Mouse (Mus musculus) heart, embryonic 15.5 days (tissue): ENCODE data around the gene Flvcr1. TPM values are rescaled to one million over a fixed set of nuclear protein-coding genes. Genes with fewer than 3 reads are reported as not detected.

Source experiments
- ATAC-seq: fragments of 200-750 bp; cut with Nextera tagmentation; replicated peaks from 2 replicates; pipeline ENCODE4 v1.8.0; 2017; ENCODE audit warnings: low read depth, moderate TSS enrichment; ENCODE audit not compliant: insufficient number of reproducible peaks, insufficient read depth, low FRiP score
- H3K27ac ChIP-seq: fragments of 300-500 bp; sonication (generic); 2 replicates; pipeline ENCODE4 v1.5.1; 2015; ENCODE audit warnings: mild to moderate bottlenecking, inconsistent platforms
- H3K27me3 ChIP-seq: fragments of 300-500 bp; sonication (generic); 2 replicates; pipeline ENCODE4 v1.6.1; 2015; ENCODE audit warnings: inconsistent platforms
- H3K36me3 ChIP-seq: fragments of 300-500 bp; sonication (generic); 2 replicates; pipeline ENCODE4 v1.6.1; 2015; ENCODE audit warnings: mild to moderate bottlenecking, inconsistent platforms
- H3K4me1 ChIP-seq: fragments of 300-500 bp; sonication (generic); replicated peaks from 2 replicates; pipeline ENCODE4 v1.6.1; 2015; ENCODE audit warnings: inconsistent platforms
- H3K4me2 ChIP-seq: fragments of 300-500 bp; sonication (generic); 2 replicates; pipeline ENCODE4 v1.6.1; 2015; ENCODE audit warnings: inconsistent platforms, mild to moderate bottlenecking, moderate library complexity
- H3K4me3 ChIP-seq: fragments of 300-500 bp; sonication (generic); 2 replicates; pipeline ENCODE4 v1.5.1; 2015; ENCODE audit warnings: mild to moderate bottlenecking, inconsistent platforms
- H3K9ac ChIP-seq: fragments of 300-500 bp; sonication (generic); 2 replicates; pipeline ENCODE4 v1.6.1; 2015; ENCODE audit warnings: mild to moderate bottlenecking, inconsistent platforms
- H3K9me3 ChIP-seq: fragments of 300-500 bp; sonication (generic); replicated peaks from 2 replicates; pipeline ENCODE4 v1.6.1; 2016; ENCODE audit warnings: inconsistent platforms
- WGBS: fragments of 180-500 bp; shearing (Covaris S2); methylation state at CpG from one replicate; pipeline ENCODE4 v1.1.7; 2015; ENCODE audit warnings: mixed read lengths; 5-methylcytosine and 5-hydroxymethylcytosine counted together
- polyA plus RNA-seq: library from polyadenylated mRNA; unstranded; fragments of >200 nt; fragmentation: Nextera tagmentation; extraction: Ambion mirVana; gene quantifications from 2 replicates; pipeline ENCODE4 v1.2.1, GENCODE M21; 2015

Flvcr1 gene
- polyA plus RNA-seq, 1 experiment from 2014 or later: 2.6 TPM

DNA sequence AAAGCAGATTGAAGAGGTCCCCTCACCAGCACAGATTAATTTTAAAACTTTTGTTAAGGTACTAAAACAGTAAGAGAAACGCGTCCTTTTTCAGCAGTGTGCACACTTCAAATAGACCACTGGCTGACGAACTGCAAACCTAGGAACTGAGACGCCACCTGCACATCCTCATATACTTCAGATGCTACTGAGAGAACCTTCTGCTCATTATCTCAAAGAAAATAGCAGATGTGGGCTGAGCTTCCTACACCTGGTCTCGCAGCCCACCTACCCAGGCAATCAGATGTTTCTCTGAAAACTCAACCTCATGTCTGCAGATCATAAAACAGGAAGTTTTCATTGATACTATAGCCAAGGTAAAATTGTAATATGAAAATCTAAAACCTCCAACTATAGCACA lies 6.2 kb downstream of the Flvcr1 start:
- Histone ChIP-seq H3K36me3 (peaks cover 14% of the 10 kb centered on the region), H3K4me2 (no peak overlapping the region), H3K4me3 (no peak overlapping the region), H3K9me3 (no peaks in the 10 kb centered on the region), H3K9ac (no peak overlapping the region), H3K27me3 (no peaks in the 10 kb centered on the region), H3K27ac (no peak overlapping the region), H3K4me1 (peaks cover 3% of the 10 kb centered on the region; the same call in 1 of the 2 replicates)
- no peak for ATAC-seq
- WGBS: 91% methylated on average over 5 of the region's 5 CpGs

DNA sequence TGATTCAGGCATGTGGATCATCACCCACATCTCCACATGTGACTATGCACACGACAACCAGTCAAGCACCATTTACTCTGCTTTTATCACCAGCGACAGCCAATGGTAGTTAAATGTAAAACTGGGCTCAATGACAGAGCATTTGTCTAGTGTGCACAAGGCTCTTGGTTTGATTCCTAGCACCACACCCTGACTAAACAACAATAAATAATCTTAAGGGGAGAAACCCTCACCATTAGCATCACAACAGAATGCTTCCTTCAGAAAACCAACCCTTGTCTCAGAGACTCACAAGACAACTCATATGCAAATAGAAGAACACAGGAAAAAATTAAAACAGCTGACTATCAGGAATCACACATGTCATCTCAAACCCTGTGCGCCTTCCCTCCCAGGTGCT lies 11.7 kb downstream of the Flvcr1 start:
- Histone ChIP-seq H3K4me1 (no peaks in the 10 kb centered on the region), H3K4me3 (no peak overlapping the region), H3K27ac (no peak overlapping the region), H3K36me3 (peaks cover 49% of the 10 kb centered on the region), H3K27me3 (no peaks in the 10 kb centered on the region), H3K4me2 (no peak overlapping the region), H3K9ac (no peak overlapping the region), H3K9me3 (no peaks in the 10 kb centered on the region)
- 93% methylated on average over 3 of the region's 3 CpGs for WGBS
- no peak for ATAC-seq

DNA sequence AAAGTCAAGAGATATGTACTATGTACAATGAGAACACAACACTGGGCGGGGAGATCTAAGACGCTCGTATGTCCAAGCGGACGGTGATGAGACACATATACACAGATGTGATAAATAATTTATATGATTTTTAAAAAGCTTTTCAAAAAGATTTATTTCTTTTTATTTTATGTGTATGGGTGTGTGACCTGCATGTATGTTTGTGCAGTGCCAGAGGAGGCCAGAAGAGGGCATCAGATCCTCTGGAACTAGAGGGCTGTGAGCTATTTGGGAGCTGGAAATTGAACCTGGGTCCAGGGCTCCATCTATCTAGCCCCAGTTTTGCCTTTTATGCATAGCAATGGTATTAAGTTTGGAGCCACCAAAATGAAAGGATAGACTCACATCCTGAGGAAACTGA lies 17.3 kb downstream of the Flvcr1 start:
- Histone ChIP-seq H3K4me3 (no peak overlapping the region), H3K4me1 (no peaks in the 10 kb centered on the region), H3K36me3 (peaks cover 75% of the 10 kb centered on the region), H3K9me3 (no peaks in the 10 kb centered on the region), H3K27me3 (no peaks in the 10 kb centered on the region), H3K27ac (no peak overlapping the region), H3K9ac (no peak overlapping the region), H3K4me2 (no peak overlapping the region)
- no peak for ATAC-seq
- WGBS: 98% methylated on average over 5 of the region's 5 CpGs

DNA sequence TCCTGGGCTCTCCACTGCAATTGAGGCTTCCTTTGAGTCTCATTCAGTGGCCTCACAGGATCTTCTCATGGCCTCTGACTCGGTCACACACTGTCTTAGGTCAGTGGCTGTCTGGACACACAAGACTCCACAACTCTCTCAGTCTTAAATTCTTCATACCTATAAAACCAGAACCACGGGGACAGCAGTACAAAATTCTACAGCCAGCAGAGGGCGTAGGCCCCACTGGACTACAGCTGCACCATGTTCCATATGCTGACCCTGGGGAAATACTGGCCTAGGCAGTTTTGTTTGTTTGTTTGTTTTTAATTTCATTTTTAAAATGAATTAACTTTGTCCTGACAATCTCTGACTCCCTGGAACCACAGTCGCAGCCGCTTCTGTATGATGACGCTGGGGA lies 23.8 kb downstream of the Flvcr1 start:
- H3K9me3 ChIP-seq: no peaks in the 10 kb centered on the region
- H3K27me3 ChIP-seq: no peaks in the 10 kb centered on the region
- no peak overlapping the region for H3K27ac ChIP-seq
- 67% methylated on average over 6 of the region's 6 CpGs for WGBS
- no peak for ATAC-seq
- no peak overlapping the region for H3K4me3 ChIP-seq
- H3K4me2 ChIP-seq: no peak overlapping the region
- no peak overlapping the region for H3K9ac ChIP-seq
- no peaks in the 10 kb centered on the region for H3K4me1 ChIP-seq
- peaks cover 19% of the 10 kb centered on the region for H3K36me3 ChIP-seq

DNA sequence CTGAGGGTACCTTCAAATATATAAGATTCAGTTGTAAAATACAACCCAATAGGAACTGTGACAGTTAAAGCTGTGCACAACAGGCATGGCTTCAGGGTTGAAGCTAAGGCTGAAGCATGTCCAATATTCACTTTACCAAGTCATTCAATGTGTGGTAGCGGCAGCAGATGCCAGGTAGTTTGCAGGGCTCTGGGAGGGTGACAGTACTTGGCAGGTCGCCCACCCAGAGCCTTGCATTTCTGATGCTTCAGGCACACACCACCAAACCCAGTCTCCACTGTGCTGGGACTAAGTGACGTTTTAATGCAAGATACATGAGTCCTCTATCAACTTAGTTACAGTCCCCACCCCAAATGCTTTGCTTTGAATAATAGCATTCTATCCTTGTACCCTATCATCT lies 25.3 kb downstream of the Flvcr1 start:
- ATAC-seq: no peak

DNA sequence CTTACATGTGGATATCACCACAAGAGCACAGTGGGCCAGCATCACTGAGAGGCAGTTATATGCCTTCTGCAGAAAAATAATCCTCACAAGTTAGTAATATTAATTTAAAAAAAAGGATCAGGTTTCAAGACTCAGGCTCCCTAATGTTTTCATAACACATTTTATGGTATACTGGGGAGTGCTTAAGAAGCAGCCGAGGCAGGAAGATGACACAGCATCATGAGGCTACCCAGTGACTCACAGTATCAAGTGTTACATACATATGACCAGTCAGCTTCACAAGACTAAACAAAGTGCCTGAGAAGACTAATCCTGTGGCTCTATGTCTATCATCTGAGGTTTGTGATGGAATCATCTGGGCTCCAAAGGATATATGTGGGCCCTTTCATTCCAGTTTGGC lies 27.9 kb downstream of the Flvcr1 start:
- Histone ChIP-seq H3K4me1 (peaks cover 7% of the 10 kb centered on the region), H3K27ac (no peak overlapping the region)

More for the DNA sequence above, 25.3 kb downstream of the Flvcr1 start:
- H3K4me2 ChIP-seq: no peak overlapping the region
- no peak overlapping the region for H3K4me3 ChIP-seq
- H3K36me3 ChIP-seq: peaks cover 11% of the 10 kb centered on the region
- 60% methylated on average over 3 of the region's 3 CpGs for WGBS
- no peak overlapping the region for H3K27ac ChIP-seq
- no peaks in the 10 kb centered on the region for H3K27me3 ChIP-seq
- H3K9me3 ChIP-seq: no peaks in the 10 kb centered on the region
- peaks cover 2% of the 10 kb centered on the region; the same call in 1 of the 2 replicates for H3K4me1 ChIP-seq
- H3K9ac ChIP-seq: no peak overlapping the region

DNA sequence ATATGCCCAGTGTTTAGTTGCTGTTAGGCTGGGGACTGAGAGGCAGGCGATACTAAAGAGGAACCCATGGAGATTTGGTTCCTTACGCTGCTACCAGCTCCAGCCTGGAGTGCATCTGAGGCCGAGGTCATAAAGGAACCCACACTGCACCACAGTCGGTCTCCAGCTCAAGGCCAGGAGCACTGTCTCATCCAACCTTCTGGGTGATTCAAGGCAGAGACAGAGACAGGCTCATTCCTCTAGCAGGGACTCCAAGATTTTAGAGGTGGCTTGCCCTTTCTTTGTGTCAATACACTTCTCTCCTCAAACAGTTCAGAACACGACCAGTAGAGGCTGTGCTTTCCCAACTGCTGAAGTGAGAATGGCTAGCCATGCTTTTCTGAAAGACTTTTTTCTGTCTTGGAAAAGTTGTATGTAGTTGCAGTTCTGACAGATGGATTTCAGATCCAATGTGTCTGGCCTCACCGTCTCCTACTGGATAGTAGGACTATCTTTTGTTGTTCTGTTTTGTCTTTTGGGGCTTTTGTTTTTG lies 29.5 kb downstream of the Flvcr1 start:
- H3K27ac ChIP-seq: no peak overlapping the region
- H3K36me3 ChIP-seq: no peaks in the 10 kb centered on the region; the same call in 1 of the 2 replicates
- 70% methylated on average over 6 of the region's 6 CpGs for WGBS
- no peak overlapping the region for H3K4me3 ChIP-seq
- ATAC-seq: no peak
- H3K4me1 ChIP-seq: peaks cover 7% of the 10 kb centered on the region
- H3K9me3 ChIP-seq: no peaks in the 10 kb centered on the region
- no peak overlapping the region for H3K9ac ChIP-seq
- no peaks in the 10 kb centered on the region for H3K27me3 ChIP-seq
- H3K4me2 ChIP-seq: no peak overlapping the region

More for the DNA sequence above, 27.9 kb downstream of the Flvcr1 start:
- Histone ChIP-seq H3K4me2 (no peak overlapping the region), H3K27me3 (no peaks in the 10 kb centered on the region), H3K4me3 (no peak overlapping the region), H3K9me3 (no peaks in the 10 kb centered on the region), H3K36me3 (no peaks in the 10 kb centered on the region; the same call in 1 of the 2 replicates), H3K9ac (no peak overlapping the region)
- ATAC-seq: no peak
- WGBS: 81% methylated on average over 1 of the region's 1 CpGs

DNA sequence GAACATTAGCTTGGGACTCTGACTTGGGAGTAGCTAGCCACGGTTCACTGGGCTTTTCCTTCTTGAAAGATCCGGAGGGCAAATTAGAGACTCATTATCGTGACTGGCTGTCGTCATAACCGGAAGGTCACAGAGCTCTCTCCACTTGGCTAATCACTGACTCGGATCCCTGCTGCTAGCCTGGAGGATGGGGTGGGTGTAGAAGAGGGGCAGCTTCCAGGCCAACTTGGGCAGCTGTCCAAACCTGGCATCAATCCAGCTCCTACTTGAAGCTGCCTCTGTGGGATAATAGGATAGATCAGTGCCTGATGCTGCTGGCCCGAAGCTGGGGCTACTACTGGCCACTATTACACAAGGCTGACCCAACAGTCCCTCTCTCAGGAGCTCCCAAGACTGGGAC lies 30.4 kb downstream of the Flvcr1 start:
- Histone ChIP-seq H3K27me3 (no peaks in the 10 kb centered on the region), H3K9me3 (no peaks in the 10 kb centered on the region), H3K9ac (no peak overlapping the region), H3K36me3 (no peaks in the 10 kb centered on the region; the same call in 1 of the 2 replicates), H3K4me1 (peaks cover 7% of the 10 kb centered on the region), H3K4me3 (no peak overlapping the region), H3K27ac (no peak overlapping the region), H3K4me2 (no peak overlapping the region)
- ATAC-seq: peak; percentile 47; the same call in 1 of the 2 replicates
- 30% methylated on average over 7 of the region's 7 CpGs for WGBS

DNA sequence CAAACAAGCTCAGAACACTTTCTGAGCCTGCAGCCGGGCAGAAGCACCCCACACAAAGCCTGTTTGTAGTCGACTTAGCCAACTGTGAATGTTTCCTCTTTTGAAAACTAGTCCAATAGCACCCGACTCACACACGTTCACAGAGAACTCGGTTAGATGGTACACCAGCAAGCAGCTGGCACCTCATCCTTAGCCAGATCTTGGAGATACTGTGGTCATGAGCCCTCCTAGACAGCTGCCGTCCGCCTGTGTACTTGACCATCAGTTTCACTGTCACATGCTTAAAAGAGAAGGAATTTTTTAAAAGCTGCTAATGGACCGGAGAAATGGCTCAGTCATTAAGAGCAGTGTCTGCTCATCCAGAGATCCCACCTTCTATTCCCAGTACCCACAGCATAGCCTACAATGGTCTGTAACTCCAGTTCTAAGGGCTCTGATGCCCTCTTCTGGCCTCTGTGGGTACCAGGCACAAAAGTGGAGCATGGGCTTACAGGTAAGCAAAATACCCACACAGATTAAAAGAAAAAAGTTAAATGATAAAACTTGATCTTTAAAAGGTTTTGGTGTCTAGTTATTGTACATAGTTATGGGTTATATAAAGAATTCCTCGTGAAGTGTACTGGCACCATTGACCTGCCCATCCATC lies 36.4 kb downstream of the Flvcr1 start:
- H3K4me1 ChIP-seq: no peaks in the 10 kb centered on the region
- no peak for ATAC-seq
- no peak overlapping the region for H3K9ac ChIP-seq
- H3K4me2 ChIP-seq: no peak overlapping the region
- no peaks in the 10 kb centered on the region for H3K36me3 ChIP-seq
- H3K4me3 ChIP-seq: no peak overlapping the region
- no peak overlapping the region for H3K27ac ChIP-seq
- H3K9me3 ChIP-seq: no peaks in the 10 kb centered on the region
- no peaks in the 10 kb centered on the region for H3K27me3 ChIP-seq
- 74% methylated on average over 9 of the region's 9 CpGs for WGBS

DNA sequence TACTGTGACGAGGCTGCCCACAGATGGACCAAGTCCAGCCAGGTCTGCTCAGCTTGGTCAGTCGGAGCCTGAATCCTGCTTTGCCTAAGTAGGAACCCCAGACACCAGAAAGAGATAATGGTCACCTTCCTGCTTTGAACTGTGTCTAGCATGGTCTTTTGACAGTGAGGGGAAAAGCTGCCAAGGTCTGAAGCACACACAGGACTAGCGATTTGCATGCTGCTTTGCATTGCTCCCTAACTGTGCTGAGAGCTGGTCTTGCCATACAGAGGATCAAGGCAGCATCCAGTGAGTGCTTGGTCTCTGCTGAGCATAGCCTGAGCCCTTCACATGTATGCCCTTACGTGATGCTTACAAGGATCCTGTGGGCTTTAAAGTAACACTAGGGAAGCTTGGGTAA lies 44.5 kb downstream of the Flvcr1 start:
- no peaks in the 10 kb centered on the region for H3K36me3 ChIP-seq
- WGBS: 71% methylated on average over 4 of the region's 4 CpGs
- H3K4me1 ChIP-seq: peaks cover 19% of the 10 kb centered on the region
- no peak for ATAC-seq
- H3K27ac ChIP-seq: no peak overlapping the region
- H3K9ac ChIP-seq: no peak overlapping the region
- no peak overlapping the region for H3K4me2 ChIP-seq
- no peaks in the 10 kb centered on the region for H3K9me3 ChIP-seq
- H3K27me3 ChIP-seq: no peaks in the 10 kb centered on the region
- H3K4me3 ChIP-seq: no peak overlapping the region

DNA sequence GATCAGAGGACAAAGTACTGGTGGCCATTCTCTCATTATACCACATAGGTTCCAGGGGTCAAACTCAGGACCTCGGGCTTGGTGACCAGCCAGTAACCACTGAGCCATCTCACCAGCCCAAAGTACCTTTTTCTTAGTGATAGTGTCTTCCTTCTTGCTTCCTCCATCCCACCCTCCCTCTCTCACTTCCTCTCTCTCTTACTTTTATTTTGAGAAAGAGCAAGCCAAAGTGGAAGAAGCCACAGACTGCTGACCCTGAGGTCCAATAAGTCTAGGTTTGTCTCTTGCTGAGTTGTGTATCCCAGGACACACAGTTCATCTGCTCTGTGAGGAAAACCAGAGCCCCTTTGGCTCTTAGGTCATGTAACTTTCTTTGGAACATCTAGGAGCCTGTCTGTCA lies 45.5 kb downstream of the Flvcr1 start:
- ATAC-seq: no peak
- Histone ChIP-seq H3K27ac (no peak overlapping the region), H3K4me1 (peaks cover 26% of the 10 kb centered on the region), H3K9ac (no peak overlapping the region), H3K4me3 (no peak overlapping the region), H3K9me3 (no peaks in the 10 kb centered on the region), H3K4me2 (no peak overlapping the region), H3K27me3 (no peaks in the 10 kb centered on the region), H3K36me3 (no peaks in the 10 kb centered on the region)
- WGBS: 87% methylated on average over 1 of the region's 1 CpGs

DNA sequence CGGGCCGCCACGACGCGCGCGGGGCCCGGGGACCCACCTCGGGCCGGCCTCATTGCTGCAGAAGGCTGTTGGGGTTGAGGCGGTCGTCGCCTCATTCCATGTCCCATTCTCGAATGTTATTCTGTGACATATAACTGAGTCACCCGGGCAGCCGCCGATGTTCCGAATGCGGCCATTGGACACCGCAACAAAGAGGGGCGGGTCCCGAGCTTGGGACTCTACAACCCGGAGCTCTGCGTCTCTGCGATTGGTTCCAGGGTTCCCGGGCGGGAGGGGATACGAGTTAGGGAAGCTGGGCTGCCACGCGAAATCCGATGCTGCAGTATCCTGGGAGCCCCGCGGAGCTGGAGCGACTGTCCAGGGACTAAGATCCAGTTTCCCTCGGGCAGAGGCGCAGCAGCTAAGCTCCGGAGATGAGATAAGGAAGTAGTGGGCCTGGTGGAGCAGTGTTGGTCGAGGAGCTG lies 46.8 kb downstream of the Flvcr1 start, which contains the start of gene Vash2:
Vash2 (minus strand) TSS at position 197 of the 464 bp plus-strand sequence.
- ATAC-seq: peak; percentile 96
- Histone ChIP-seq H3K4me2 (peak within 1 kb of the TSS; percentile 97), H3K27me3 (no peaks in the 10 kb centered on the region), H3K36me3 (0 out of 2 replicates have a peak, but pooled peaks cover 5% of the 10 kb centered on the region), H3K4me3 (peak within 1 kb of the TSS; percentile 73), H3K4me1 (peaks cover 39% of the 10 kb centered on the region), H3K9me3 (no peaks in the 10 kb centered on the region), H3K27ac (peak within 1 kb of the TSS; percentile 92), H3K9ac (peak within 1 kb of the TSS; percentile 76)
- under 1% methylated on average over 38 of the region's 38 CpGs for WGBS
